ENCODE assay signal across 12 mouse cellular contexts in genomic region chr1:135083465-135083864, GRCm38 (mm10). TPM values are rescaled to one million over a fixed set of nuclear protein-coding genes. Genes with fewer than 3 reads are reported as not detected.
DNase-seq lines count a peak whose midpoint lies in the region; ATAC-seq and TF ChIP-seq lines count a peak whose summit lies in the region.
"Had no signal": no experiment of that assay in that cellular context is flagged by ENCODE, and none has a peak within 500 bp of the region (broad histone marks: within the 10 kb centered on the region; RNA-seq: fewer than 3 reads in every experiment).

No protein-coding gene starts in this region.

- 53% methylated on average over 9 of the region's 9 CpGs for WGBS in embryonic facial prominence, embryonic 11.5 days
- 44% methylated on average over 9 of the region's 9 CpGs for WGBS in embryonic facial prominence, embryonic 10.5 days
- WGBS in heart, embryonic 10.5 days: 28% methylated on average over 9 of the region's 9 CpGs

- H3K4me2 ChIP-seq in embryonic facial prominence, embryonic 11.5 days (ENCODE audit: low read depth, low read length): no peak overlapping the region
- H3K4me2 ChIP-seq: hindbrain, embryonic 15.5 days; liver, embryonic 12.5 days had no signal

- no peak overlapping the region for H3K27ac ChIP-seq in embryonic facial prominence, embryonic 11.5 days (replicated peaks; ENCODE audit: low read depth, low read length)
- no peak overlapping the region for H3K27ac ChIP-seq in embryonic facial prominence, embryonic 10.5 days (replicated peaks)
- H3K27ac ChIP-seq in heart, embryonic 10.5 days: peak overlapping the region; percentile 84; the same call in 1 of the 2 replicates
- H3K27ac ChIP-seq: hindbrain, embryonic 15.5 days; liver, embryonic 12.5 days had no signal

- peak; percentile 29 for DNase-seq in embryonic facial prominence, embryonic 11.5 days (ENCODE audit: low spot score)
- no peak for DNase-seq in embryonic facial prominence, embryonic 10.5 days (ENCODE audit: low spot score)
- DNase-seq in 3T3-L1 (ENCODE audit: low read depth, low spot score): peak; percentile 92
- DNase-seq in brain, embryonic 14.5 days (ENCODE audit: low read depth): peak; percentile 18
- no peak for DNase-seq in heart, embryonic 10.5 days (ENCODE audit: low spot score)
- DNase-seq in cerebellum, adult 18-20 months: no peak
- DNase-seq in frontal cortex, postnatal 25 days (ENCODE audit: low spot score in 2 of 2): no peak
- DNase-seq: kidney, postnatal 10 days had no signal

- TF ChIP-seq POLR2A in brain, embryonic 14.5 days (IDR thresholded peaks at IDR 0.05; ENCODE audit: borderline replicate concordance, extremely low read depth, insufficient read depth, insufficient read length, poor library complexity, severe bottlenecking): no peak

- no peaks in the 10 kb centered on the region for H3K36me3 ChIP-seq in embryonic facial prominence, embryonic 11.5 days (replicated peaks; ENCODE audit: control insufficient read depth, insufficient read depth, low read depth, low read length)
- no peaks in the 10 kb centered on the region for H3K36me3 ChIP-seq in embryonic facial prominence, embryonic 10.5 days (replicated peaks)
- no peaks in the 10 kb centered on the region for H3K36me3 ChIP-seq in heart, embryonic 10.5 days
- H3K36me3 ChIP-seq: hindbrain, embryonic 15.5 days; liver, embryonic 12.5 days had no signal

- no peak for TF ChIP-seq CTCF in brain, embryonic 14.5 days (IDR thresholded peaks at IDR 0.05; ENCODE audit: borderline replicate concordance, extremely low read depth, insufficient read depth, insufficient read length)

- H3K4me1 ChIP-seq in embryonic facial prominence, embryonic 11.5 days (ENCODE audit: control insufficient read depth, insufficient read depth, low read length): no peaks in the 10 kb centered on the region
- peaks cover 35% of the 10 kb centered on the region for H3K4me1 ChIP-seq in embryonic facial prominence, embryonic 10.5 days
- peaks cover 33% of the 10 kb centered on the region for H3K4me1 ChIP-seq in heart, embryonic 10.5 days
- H3K4me1 ChIP-seq: liver, embryonic 12.5 days had no signal

- H3K9ac ChIP-seq in embryonic facial prominence, embryonic 11.5 days (replicated peaks; ENCODE audit: low read length): no peak overlapping the region
- H3K9ac ChIP-seq: hindbrain, embryonic 15.5 days; liver, embryonic 12.5 days had no signal

- no peaks in the 10 kb centered on the region for H3K9me3 ChIP-seq in embryonic facial prominence, embryonic 11.5 days (replicated peaks; ENCODE audit: control insufficient read depth, low read length)
- H3K9me3 ChIP-seq in embryonic facial prominence, embryonic 10.5 days: no peaks in the 10 kb centered on the region
- no peaks in the 10 kb centered on the region for H3K9me3 ChIP-seq in heart, embryonic 10.5 days
- H3K9me3 ChIP-seq: hindbrain, embryonic 15.5 days; liver, embryonic 12.5 days had no signal

- no peak overlapping the region for H3K4me3 ChIP-seq in embryonic facial prominence, embryonic 11.5 days (ENCODE audit: low read depth, low read length)
- H3K4me3 ChIP-seq in embryonic facial prominence, embryonic 10.5 days: no peak overlapping the region
- H3K4me3 ChIP-seq in heart, embryonic 10.5 days: no peak overlapping the region
- H3K4me3 ChIP-seq: erythroblast, embryonic 14.5 days; hindbrain, embryonic 15.5 days; liver, embryonic 12.5 days had no signal

- H3K27me3 ChIP-seq in embryonic facial prominence, embryonic 11.5 days (ENCODE audit: control insufficient read depth, insufficient read depth, low read length): peaks cover 21% of the 10 kb centered on the region
- H3K27me3 ChIP-seq in embryonic facial prominence, embryonic 10.5 days (replicated peaks; ENCODE audit: low read depth, poor library complexity, severe bottlenecking): peaks cover 72% of the 10 kb centered on the region
- H3K27me3 ChIP-seq in heart, embryonic 10.5 days (ENCODE audit: insufficient read depth, poor library complexity, severe bottlenecking): peaks cover 78% of the 10 kb centered on the region

- peak; percentile 48; the same call in 1 of the 2 replicates for ATAC-seq in embryonic facial prominence, embryonic 11.5 days (replicated peaks; ENCODE audit: insufficient number of reproducible peaks, low FRiP score, low TSS enrichment, low read depth)
- no peak for ATAC-seq in erythroblast, adult 5-6 weeks (replicated peaks; ENCODE audit: low FRiP score, poor library complexity, severe bottlenecking)
- ATAC-seq: liver, embryonic 12.5 days had no signal

RNA-seq across cellular contexts. Expression of gene Lgr6, which starts 21.6 kb away (rescaled TPM):
- polyA plus RNA-seq in embryonic facial prominence, embryonic 11.5 days (2014; fragmentation: Nextera tagmentation; extraction: Ambion mirVana): 0.77 and 0.93 TPM in 2 replicates
- 0.73 and 1.1 TPM in 2 replicates for polyA plus RNA-seq in embryonic facial prominence, embryonic 10.5 days (2016; fragmentation: Nextera tagmentation; extraction: Ambion mirVana)
- 0.38 and 0.63 TPM in 2 replicates for polyA plus RNA-seq in brain, embryonic 14.5 days (2012; rRNA removed)
- polyA plus RNA-seq in heart, embryonic 10.5 days (2016; fragmentation: Nextera tagmentation; extraction: Ambion mirVana): 0.49 and 0.64 TPM in 2 replicates
- not detected in 2 replicates for total RNA-seq in erythroblast, adult 5-6 weeks (2015; ENCODE audit: low replicate concordance)
- total RNA-seq in erythroblast, adult 5-6 weeks (2017; ENCODE audit: low replicate concordance): not detected in 2 replicates
- polyA plus RNA-seq: erythroblast, embryonic 14.5 days had no signal

RNA-seq across cellular contexts. Expression of gene Ptpn7, which starts 49.0 kb away (rescaled TPM):
- polyA plus RNA-seq in embryonic facial prominence, embryonic 11.5 days (2014; fragmentation: Nextera tagmentation; extraction: Ambion mirVana): 0.92 and 1.9 TPM in 2 replicates
- polyA plus RNA-seq in embryonic facial prominence, embryonic 10.5 days (2016; fragmentation: Nextera tagmentation; extraction: Ambion mirVana): 1.3 and 2.1 TPM in 2 replicates
- polyA plus RNA-seq in brain, embryonic 14.5 days (2012; rRNA removed): 0.45 and 0.46 TPM in 2 replicates
- polyA plus RNA-seq in heart, embryonic 10.5 days (2016; fragmentation: Nextera tagmentation; extraction: Ambion mirVana): 1.5 and 5.0 TPM in 2 replicates
- 14.6 and 15.5 TPM in 2 replicates for total RNA-seq in erythroblast, adult 5-6 weeks (2015; ENCODE audit: low replicate concordance)
- 22.7 and 23.9 TPM in 2 replicates for total RNA-seq in erythroblast, adult 5-6 weeks (2017; ENCODE audit: low replicate concordance)

Comparison
In these comparisons a context has a peak if more than half of its experiments do, and no peak if none do; other contexts are left out.
1. DNase-seq: peak in embryonic facial prominence, embryonic 11.5 days (single experiment), 3T3-L1 (single experiment) and brain, embryonic 14.5 days (single experiment); none in embryonic facial prominence, embryonic 10.5 days (single experiment), heart, embryonic 10.5 days (single experiment), cerebellum, adult 18-20 months (0 of 2) and frontal cortex, postnatal 25 days (0 of 2).